Mouse (Mus musculus): ENCODE results near the gene Lamb1.

- no peak for TF ChIP-seq CTCF (IDR thresholded peaks at IDR 0.05; ENCODE audit: borderline replicate concordance, insufficient read depth, low read length)
- TF ChIP-seq POLR2A (IDR thresholded peaks at IDR 0.05; ENCODE audit: low read depth, low read length), result no peak
Observed at GRCm38 (mm10) chr12:31283131-31283530, 18.1 kb downstream of the Lamb1 start.

Measured in embryonic fibroblast, embryonic 13.5 days (primary cell).